Mouse (Mus musculus): Measurements from ENCODE around the gene Car2. TPM values are rescaled to one million over a fixed set of nuclear protein-coding genes. Genes with fewer than 3 reads are reported as not detected.

Car2 gene
- polyA plus RNA-seq, 1 experiment from 2014 or later, result 53.3 TPM

DNA sequence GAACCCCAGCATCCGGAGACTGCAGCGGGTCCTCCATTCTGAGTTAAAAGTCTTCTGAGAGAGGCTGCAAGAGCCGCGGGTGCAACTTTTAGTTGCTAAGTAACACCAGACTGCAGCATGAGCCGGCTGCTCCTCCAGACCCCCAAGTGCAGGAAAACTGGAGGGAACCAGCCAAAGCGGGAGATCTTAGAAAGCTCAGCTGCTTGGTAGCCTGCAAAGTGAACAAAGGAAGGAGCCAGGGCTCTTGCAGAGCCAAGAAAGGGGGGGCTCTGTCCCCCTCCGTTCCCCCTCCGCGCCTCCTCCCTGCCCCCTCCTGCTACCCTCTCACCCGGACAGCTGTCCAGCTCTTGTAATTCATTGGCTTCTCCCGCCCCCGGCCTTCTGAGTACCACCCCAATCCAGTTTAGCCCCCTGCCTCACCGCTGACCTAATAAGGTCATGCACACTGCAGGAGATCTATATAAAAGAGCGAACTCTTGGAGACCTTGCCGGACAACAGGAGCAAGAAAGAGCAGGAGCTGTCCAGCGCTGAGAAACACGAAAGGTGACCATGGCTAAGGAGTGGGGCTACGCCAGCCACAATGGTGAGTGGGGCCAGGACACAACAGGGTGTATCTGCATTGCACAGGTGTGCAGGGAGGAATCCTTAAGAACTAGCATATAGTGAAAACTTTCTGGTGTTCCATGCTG, 22.9 kb upstream of the Car2 start, which contains the start of gene Car3:
Gene Car3, plus strand, starts transcription at position 491 of the 690 bp plus-strand sequence.
- 3% methylated on average over 18 of the region's 18 CpGs for WGBS

DNA sequence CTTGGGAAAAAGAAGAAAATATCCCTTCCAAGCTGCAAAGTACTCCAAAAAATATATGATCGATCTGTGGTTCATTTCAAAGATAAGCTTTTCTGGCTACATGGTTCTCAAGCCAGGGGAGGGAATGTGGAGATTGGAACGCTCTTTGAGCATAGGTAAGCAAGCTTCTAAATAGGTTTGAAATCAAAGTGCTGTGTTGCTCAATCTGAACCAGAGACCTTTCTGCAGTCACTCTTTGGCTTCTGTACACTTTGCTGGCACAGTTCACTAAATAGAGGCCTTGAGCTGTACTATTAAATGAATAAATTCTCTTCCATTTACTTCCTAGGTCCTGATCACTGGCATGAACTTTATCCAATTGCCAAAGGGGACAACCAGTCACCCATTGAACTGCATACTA, 22.2 kb upstream of the Car2 start:
- Histone ChIP-seq H3K9ac (no peak overlapping the region), H3K4me1 (replicated peaks) (peaks cover 9% of the 10 kb centered on the region), H3K27ac (no peak overlapping the region), H3K4me2 (no peak overlapping the region), H3K4me3 (no peak overlapping the region), H3K9me3 (replicated peaks) (no peaks in the 10 kb centered on the region), H3K27me3 (no peaks in the 10 kb centered on the region), H3K36me3 (no peaks in the 10 kb centered on the region)
- no peak for ATAC-seq (replicated peaks; ENCODE audit: insufficient number of reproducible peaks, insufficient read depth, low FRiP score, low read depth)
- WGBS, result 75% methylated on average over 2 of the region's 2 CpGs

More for the DNA sequence above, 22.9 kb upstream of the Car2 start, which contains the start of gene Car3:
- H3K4me3 ChIP-seq, result peak within 1 kb of the TSS; percentile 40
- peaks cover 9% of the 10 kb centered on the region for H3K4me1 ChIP-seq (replicated peaks)
- no peaks in the 10 kb centered on the region for H3K9me3 ChIP-seq (replicated peaks)
- no peaks in the 10 kb centered on the region for H3K36me3 ChIP-seq
- no peaks in the 10 kb centered on the region for H3K27me3 ChIP-seq
- peak; percentile 18; the same call in 1 of the 2 replicates for ATAC-seq (replicated peaks; ENCODE audit: insufficient number of reproducible peaks, insufficient read depth, low FRiP score, low read depth)
- no peak within 1 kb of the TSS for H3K9ac ChIP-seq
- no peak within 1 kb of the TSS for H3K27ac ChIP-seq
- peak within 1 kb of the TSS; percentile 75 for H3K4me2 ChIP-seq

DNA sequence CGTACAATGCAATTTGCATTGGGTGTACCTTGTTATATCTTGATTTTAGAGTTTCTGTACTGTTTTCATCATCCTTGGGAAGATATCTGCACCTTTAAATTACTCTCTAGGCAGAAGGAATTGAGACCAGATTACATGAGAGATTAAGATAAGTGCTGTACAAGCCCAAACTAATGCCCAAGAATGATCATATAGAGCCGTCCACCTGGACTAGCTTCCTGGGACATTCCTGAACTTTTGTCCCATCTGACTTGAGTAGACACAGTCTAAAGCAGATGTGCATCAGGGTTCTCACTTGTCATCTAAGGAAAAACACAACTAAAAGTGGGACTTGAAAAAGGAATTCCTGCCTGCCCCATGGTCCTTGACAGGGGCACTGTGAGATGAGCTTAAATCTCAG, 20.1 kb upstream of the Car2 start:
- no peak overlapping the region for H3K9ac ChIP-seq
- 72% methylated on average over 2 of the region's 2 CpGs for WGBS
- H3K27me3 ChIP-seq, result no peaks in the 10 kb centered on the region
- no peak overlapping the region for H3K4me3 ChIP-seq
- no peak overlapping the region for H3K4me2 ChIP-seq
- H3K9me3 ChIP-seq (replicated peaks), result no peaks in the 10 kb centered on the region
- no peaks in the 10 kb centered on the region for H3K36me3 ChIP-seq
- H3K27ac ChIP-seq, result no peak overlapping the region
- H3K4me1 ChIP-seq (replicated peaks), result peaks cover 9% of the 10 kb centered on the region
- ATAC-seq (replicated peaks; ENCODE audit: insufficient number of reproducible peaks, insufficient read depth, low FRiP score, low read depth), result no peak

DNA sequence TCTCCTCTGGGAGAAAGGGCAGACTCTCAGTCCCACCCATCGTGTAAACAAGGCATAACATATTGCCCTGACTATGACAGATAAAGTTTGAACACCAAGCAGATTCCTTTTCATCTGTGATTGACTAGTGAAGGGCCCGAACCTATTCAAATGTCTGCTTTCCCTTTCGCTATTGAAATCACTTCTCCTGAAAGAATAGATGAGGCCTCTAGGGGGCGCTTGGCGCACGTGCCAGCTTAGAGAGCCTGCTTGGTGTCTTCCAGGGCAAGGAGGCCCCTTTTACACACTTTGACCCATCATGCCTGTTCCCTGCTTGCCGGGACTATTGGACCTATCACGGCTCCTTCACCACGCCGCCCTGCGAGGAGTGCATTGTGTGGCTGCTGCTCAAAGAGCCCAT, 16.3 kb upstream of the Car2 start:
- H3K27me3 ChIP-seq, result no peaks in the 10 kb centered on the region
- peak overlapping the region; percentile 50 for H3K4me2 ChIP-seq
- peak overlapping the region; percentile 32 for H3K4me3 ChIP-seq
- 26% methylated on average over 11 of the region's 11 CpGs for WGBS
- ATAC-seq (replicated peaks; ENCODE audit: insufficient number of reproducible peaks, insufficient read depth, low FRiP score, low read depth), result no peak
- 0 out of 2 replicates have a peak overlapping the region, but pooled peaks have one; percentile 28 for H3K9ac ChIP-seq
- H3K9me3 ChIP-seq (replicated peaks), result no peaks in the 10 kb centered on the region
- H3K36me3 ChIP-seq, result no peaks in the 10 kb centered on the region
- H3K27ac ChIP-seq, result no peak overlapping the region
- no peaks in the 10 kb centered on the region for H3K4me1 ChIP-seq (replicated peaks)

DNA sequence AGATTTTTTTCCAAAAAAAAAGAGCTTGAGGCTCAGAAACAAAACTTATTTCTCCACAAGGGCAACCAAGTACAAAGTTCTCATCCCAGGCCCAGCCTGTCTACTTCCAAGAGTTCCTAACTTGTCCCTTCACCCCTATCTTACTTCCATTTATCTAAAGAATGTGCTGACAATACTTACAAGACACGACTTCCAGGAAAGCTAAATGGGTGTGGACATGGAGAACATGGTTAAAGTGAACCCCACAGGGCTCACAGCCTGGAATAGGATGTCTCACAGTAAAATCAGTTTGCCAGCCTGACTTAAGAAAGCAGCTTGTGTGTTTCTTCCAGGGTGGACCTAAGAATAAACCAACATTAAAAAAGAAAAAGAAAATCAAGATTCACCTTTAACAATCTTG, 15.5 kb upstream of the Car2 start:
- Histone ChIP-seq H3K27ac (no peak overlapping the region), H3K9ac (no peak overlapping the region), H3K4me2 (no peak overlapping the region), H3K27me3 (no peaks in the 10 kb centered on the region), H3K4me3 (no peak overlapping the region), H3K36me3 (no peaks in the 10 kb centered on the region), H3K9me3 (replicated peaks) (no peaks in the 10 kb centered on the region), H3K4me1 (replicated peaks) (no peaks in the 10 kb centered on the region)
- no peak for ATAC-seq (replicated peaks; ENCODE audit: insufficient number of reproducible peaks, insufficient read depth, low FRiP score, low read depth)
- WGBS, result 23% methylated on average over 1 of the region's 1 CpGs

DNA sequence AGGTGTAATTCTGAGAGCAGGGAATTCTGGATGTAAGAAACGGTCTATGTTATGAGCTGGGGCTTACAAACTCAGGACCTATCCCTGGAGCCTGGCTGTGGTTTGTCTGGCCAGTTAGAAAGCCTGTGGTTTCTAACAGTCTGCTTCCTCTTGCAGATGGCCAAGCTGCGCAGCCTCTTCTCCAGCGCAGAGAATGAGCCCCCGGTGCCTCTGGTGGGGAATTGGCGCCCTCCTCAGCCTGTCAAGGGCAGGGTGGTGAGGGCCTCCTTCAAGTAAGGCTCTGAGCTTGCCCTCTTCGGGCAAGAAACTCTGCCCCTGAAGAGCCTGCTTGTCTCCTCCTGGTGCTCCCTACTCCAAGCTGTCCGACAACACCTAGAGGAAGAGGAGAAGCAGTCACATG, 14.7 kb upstream of the Car2 start:
- no peaks in the 10 kb centered on the region for H3K36me3 ChIP-seq
- no peaks in the 10 kb centered on the region for H3K27me3 ChIP-seq
- no peak for ATAC-seq (replicated peaks; ENCODE audit: insufficient number of reproducible peaks, insufficient read depth, low FRiP score, low read depth)
- H3K4me2 ChIP-seq, result no peak overlapping the region
- H3K9ac ChIP-seq, result no peak overlapping the region
- no peaks in the 10 kb centered on the region for H3K9me3 ChIP-seq (replicated peaks)
- WGBS, result 43% methylated on average over 7 of the region's 7 CpGs
- no peak overlapping the region for H3K4me3 ChIP-seq
- H3K4me1 ChIP-seq (replicated peaks), result no peaks in the 10 kb centered on the region
- H3K27ac ChIP-seq, result no peak overlapping the region

DNA sequence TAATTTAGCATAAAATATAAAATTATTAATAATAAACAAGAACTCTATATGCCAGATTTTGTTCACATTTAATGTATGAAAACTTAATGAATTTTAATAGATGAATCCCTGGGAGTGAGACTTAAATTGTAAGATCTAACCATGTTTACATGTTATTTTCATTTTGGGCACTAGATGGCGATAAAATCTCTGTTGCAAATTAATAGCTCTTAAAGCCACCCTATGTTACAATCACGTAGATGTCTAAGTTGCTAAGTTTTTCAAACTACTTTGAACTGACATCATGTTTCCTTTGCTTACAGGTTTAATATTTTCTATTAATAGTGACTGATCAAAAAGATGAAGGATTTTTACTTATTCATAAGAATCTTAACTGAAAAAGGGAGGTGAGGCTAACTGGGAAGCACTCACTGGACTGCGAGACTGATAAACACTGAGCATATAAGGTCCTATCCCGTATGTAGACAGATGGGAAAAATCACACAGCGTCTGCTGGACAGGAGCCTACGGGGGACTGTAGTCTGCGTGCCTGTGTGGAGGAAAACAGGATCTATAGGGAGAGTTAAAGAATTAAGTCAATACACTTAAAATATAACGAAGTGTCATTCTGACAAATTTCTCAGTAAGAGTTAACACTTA, 11.6 kb upstream of the Car2 start:
- Histone ChIP-seq H3K4me1 (replicated peaks) (peaks cover 6% of the 10 kb centered on the region), H3K4me2 (no peak overlapping the region), H3K4me3 (no peak overlapping the region), H3K27ac (no peak overlapping the region), H3K36me3 (no peaks in the 10 kb centered on the region), H3K9me3 (replicated peaks) (no peaks in the 10 kb centered on the region), H3K9ac (no peak overlapping the region), H3K27me3 (no peaks in the 10 kb centered on the region)
- no peak for ATAC-seq (replicated peaks; ENCODE audit: insufficient number of reproducible peaks, insufficient read depth, low FRiP score, low read depth)
- 35% methylated on average over 8 of the region's 8 CpGs for WGBS

DNA sequence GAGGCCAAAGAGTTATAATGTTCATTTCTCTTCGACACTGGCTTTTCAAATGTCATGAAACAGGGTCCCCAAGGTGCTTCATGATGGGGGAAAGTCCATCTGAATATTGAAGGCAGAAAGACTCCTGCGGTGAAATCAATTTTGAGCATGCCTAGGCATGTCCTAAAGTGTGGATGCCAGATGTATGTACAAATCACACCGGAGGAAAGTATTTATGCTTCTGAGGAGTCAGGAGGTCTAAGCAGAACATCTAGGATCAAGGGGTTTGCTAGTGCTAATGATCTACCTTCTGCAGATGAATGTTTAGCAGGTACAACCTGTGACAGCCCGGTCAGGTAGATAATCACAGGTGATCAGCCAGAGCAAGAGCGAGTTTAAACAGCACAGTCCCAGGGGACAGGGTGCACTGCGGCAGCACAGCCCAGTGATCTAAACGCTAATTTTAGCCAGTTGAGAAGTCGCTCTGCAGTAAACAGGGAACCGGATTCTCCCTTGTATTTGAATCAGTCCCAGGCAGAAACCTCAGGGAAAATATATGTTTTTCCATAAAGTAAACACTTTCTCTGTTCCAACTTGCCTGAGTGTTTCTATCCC, 9.7 kb upstream of the Car2 start:
- Histone ChIP-seq H3K36me3 (no peaks in the 10 kb centered on the region), H3K9me3 (replicated peaks) (no peaks in the 10 kb centered on the region), H3K4me2 (no peak overlapping the region), H3K27ac (no peak overlapping the region), H3K4me3 (no peak overlapping the region), H3K4me1 (replicated peaks) (peaks cover 6% of the 10 kb centered on the region), H3K9ac (no peak overlapping the region), H3K27me3 (no peaks in the 10 kb centered on the region)
- ATAC-seq (replicated peaks; ENCODE audit: insufficient number of reproducible peaks, insufficient read depth, low FRiP score, low read depth), result no peak
- 55% methylated on average over 9 of the region's 9 CpGs for WGBS

DNA sequence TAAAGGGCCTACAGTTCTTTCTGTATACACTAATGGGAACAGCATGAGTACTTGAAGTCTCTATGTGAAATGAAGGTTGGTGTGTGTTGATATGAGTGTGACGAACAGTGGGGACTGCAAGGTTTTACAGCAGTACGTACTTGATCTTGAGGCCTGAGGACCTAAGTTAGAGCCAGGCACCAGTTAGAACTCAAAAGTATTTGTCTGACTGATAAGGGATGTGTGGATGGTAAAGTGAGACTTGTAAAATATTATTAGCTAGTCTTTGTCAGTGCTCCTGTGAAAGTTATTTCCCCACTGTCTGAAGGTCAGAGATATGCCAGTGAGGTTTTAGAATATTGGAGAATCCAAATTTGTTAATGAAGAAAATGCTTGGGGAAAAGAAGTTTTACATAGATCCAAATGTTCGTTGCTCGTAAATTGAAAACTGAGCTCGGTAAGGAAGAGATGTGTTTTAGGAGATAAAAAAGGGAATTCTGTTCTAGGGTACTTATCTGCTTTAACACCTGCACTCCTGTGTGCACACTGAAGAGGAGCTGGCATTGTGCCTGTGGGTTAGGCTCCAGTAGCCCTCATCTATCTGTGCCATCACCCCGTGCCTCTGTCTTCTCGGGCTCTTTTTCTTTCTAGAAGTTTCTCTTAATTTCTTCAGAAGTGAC, 8.7 kb upstream of the Car2 start:
- H3K27me3 ChIP-seq, result no peaks in the 10 kb centered on the region
- WGBS, result 47% methylated on average over 7 of the region's 7 CpGs

DNA sequence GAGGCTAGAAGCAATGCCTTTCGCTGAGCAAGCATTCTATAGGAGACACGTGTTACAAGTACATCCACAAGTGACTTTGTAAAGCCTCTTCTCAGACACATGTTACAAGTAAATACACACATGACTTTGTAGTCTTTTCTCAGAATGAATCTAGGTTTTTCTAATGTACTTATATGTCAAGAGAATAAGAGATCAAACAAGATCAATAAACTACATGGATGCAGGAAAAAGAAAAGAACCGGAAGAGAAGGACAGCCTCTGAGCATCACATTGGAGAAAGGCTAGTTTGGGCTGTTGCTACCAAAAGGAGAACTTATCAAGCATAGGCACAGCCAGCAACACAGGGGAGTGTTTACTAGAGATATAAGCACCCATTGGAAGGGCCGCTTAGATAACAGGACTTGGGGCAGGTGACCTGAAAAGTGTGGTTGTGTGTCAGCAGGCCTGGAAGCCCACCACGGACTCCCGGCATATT, 7.3 kb upstream of the Car2 start:
- Histone ChIP-seq H3K9me3 (replicated peaks) (no peaks in the 10 kb centered on the region), H3K9ac (no peak overlapping the region), H3K27me3 (no peaks in the 10 kb centered on the region), H3K36me3 (no peaks in the 10 kb centered on the region), H3K4me2 (no peak overlapping the region), H3K4me1 (replicated peaks) (peaks cover 6% of the 10 kb centered on the region), H3K4me3 (no peak overlapping the region), H3K27ac (no peak overlapping the region)
- WGBS, result 61% methylated on average over 6 of the region's 6 CpGs
- no peak for ATAC-seq (replicated peaks; ENCODE audit: insufficient number of reproducible peaks, insufficient read depth, low FRiP score, low read depth)

More for the DNA sequence above, 8.7 kb upstream of the Car2 start:
- Histone ChIP-seq H3K4me1 (replicated peaks) (peaks cover 6% of the 10 kb centered on the region), H3K9me3 (replicated peaks) (no peaks in the 10 kb centered on the region), H3K4me3 (no peak overlapping the region), H3K36me3 (no peaks in the 10 kb centered on the region), H3K4me2 (no peak overlapping the region), H3K9ac (no peak overlapping the region), H3K27ac (0 out of 2 replicates have a peak overlapping the region, but pooled peaks have one; percentile 12)
- ATAC-seq (replicated peaks; ENCODE audit: insufficient number of reproducible peaks, insufficient read depth, low FRiP score, low read depth), result no peak

DNA sequence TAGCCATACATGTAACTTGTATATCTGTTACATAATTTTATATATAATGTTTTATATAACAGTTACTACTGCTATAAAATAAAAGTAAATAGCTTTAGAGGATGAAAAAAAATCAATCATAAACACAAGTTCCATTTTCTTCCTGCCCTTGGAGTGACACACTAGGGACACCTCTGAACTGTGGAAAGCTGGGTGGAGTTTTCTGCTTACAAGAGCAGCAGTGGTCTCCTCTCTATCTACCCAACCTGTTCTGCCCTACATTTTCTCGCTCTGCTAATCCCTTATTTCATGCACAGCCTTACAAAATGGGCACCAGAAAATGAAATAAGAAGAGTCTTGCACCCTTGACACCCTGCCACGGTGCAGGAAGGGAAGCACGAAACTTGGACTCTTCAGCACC, 6.8 kb upstream of the Car2 start:
- no peak for ATAC-seq (replicated peaks; ENCODE audit: insufficient number of reproducible peaks, insufficient read depth, low FRiP score, low read depth)
- H3K27me3 ChIP-seq, result no peaks in the 10 kb centered on the region
- H3K4me2 ChIP-seq, result no peak overlapping the region
- peaks cover 6% of the 10 kb centered on the region for H3K4me1 ChIP-seq (replicated peaks)
- H3K4me3 ChIP-seq, result no peak overlapping the region
- no peak overlapping the region for H3K27ac ChIP-seq
- WGBS, result 79% methylated on average over 3 of the region's 3 CpGs
- no peak overlapping the region for H3K9ac ChIP-seq
- H3K36me3 ChIP-seq, result no peaks in the 10 kb centered on the region
- no peaks in the 10 kb centered on the region for H3K9me3 ChIP-seq (replicated peaks)

Measured in heart, embryonic 15.5 days (tissue).